Mouse (Mus musculus): ENCODE results near the gene Mtmr14. TPM values are rescaled to one million over a fixed set of nuclear protein-coding genes. Genes with fewer than 3 reads are reported as not detected.

The Mtmr14 gene
- total RNA-seq, 2 experiments from 2014 or later = 14.6 to 15.3 TPM

DNA sequence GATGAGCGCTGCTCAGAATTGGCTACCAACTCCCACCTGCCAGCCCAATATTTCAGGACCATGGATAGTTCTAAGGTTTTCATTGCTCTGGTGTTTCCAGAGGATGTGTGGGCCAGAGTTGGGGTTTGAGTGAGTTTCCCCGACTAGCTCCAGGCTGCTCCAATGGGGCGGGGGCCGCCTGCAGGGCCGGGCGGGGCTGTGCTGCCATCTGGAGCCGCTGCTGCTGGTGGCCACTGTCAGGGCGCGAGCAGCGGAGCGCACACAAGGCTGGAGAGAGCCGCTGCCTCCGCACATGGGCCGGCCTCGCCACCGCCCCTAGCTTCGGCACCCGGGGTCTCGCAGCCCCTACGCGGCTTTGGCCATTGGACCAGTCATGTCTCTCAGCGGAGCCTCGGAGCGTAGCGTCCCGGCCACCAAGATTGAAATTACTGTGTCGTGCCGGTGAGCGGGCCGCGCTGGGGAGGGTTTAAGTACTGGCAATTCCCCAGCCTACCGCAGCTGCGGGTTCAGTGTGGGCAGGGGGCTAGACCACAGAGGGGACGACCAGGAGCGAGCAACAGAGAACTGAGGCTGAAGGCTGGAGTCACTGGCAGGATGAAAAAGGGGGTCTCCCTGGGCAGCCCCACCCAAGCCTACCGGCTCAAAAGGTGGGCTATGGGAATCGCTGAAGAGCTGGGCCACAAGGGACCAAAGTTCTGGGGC lies 44.6 kb downstream of the Mtmr14 start, which contains the start of gene Cpne9:
Gene Cpne9, plus strand, starts transcription at position 207 of the 702 bp plus-strand sequence.
- TF ChIP-seq CTCF (IDR thresholded peaks at IDR 0.05) = no peak; the same call in 1 of the 2 replicates
- intact Hi-C loops (cut with DNase I) = no loop called here
- peak; percentile 45 to 54 for DNase-seq (ENCODE audit: extremely low spot score in 1 of 2, low spot score in 2 of 2)
- Histone ChIP-seq H3K4me3 (peak within 1 kb of the TSS; percentile 53), H3K27ac (peak within 1 kb of the TSS; percentile 82)

- peak in 1 of 2 experiments; percentile 26 for DNase-seq (ENCODE audit: extremely low spot score in 1 of 2, low spot score in 2 of 2)
- Histone ChIP-seq H3K4me3 (peak overlapping the region; percentile 53), H3K27ac (peak overlapping the region; percentile 82)
- no peak for TF ChIP-seq CTCF (IDR thresholded peaks at IDR 0.05)
- intact Hi-C loops (cut with DNase I) = no loop called here
Measured at GRCm38 (mm10) chr6:113282969-113283368, 45.3 kb downstream of the Mtmr14 start.

GRCm38 (mm10) chr6:113283500-113283899 lies 45.9 kb downstream of the Mtmr14 start:
- TF ChIP-seq CTCF (IDR thresholded peaks at IDR 0.05) = no peak
- DNase-seq (ENCODE audit: extremely low spot score in 1 of 2, low spot score in 2 of 2) = no peak
- Histone ChIP-seq H3K27ac (no peak overlapping the region), H3K4me3 (no peak overlapping the region)
- intact Hi-C loops (cut with DNase I) = no loop called here

DNA sequence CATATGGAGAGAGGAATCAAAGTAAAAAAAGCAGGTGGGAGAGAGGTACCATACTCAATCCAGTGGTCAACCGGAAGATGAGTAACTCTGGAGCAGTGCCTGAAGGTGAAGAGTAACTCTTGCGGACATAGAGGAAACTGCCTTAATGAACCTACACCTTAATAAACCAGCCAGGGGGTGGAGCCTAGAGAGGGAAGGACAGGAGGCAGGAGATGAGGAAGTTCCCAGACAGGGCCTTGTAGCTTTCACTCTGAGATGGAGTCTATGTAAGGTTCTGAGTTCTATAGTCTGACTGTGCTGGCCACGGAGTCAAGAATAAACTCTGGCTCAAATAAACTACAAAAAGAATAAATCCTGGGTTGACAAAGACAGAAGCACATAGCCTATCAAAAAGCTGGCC lies 47.3 kb downstream of the Mtmr14 start:
- no peak for DNase-seq (ENCODE audit: extremely low spot score in 1 of 2, low spot score in 2 of 2)
- TF ChIP-seq CTCF (IDR thresholded peaks at IDR 0.05) = no peak
- intact Hi-C loops (cut with DNase I) = no loop called here

DNA sequence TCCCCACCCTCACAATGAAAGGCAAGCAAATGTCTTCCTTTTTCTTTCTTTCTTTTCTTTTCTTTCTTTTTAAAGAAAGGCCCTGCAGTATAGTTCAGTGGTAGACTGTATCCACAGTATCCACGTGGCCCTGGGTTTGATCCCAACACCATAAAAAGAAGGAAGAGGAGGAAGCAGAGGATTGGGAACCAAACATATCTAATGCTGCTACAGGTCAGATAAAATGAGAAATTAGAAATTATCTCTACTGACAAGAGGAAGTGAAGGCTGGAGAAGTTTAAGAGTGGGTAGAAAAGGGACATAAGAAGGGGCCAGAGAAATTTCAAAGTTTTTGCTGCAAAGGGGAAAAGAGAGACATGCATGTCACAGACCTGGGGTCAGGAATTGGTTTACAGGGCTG lies 48.7 kb downstream of the Mtmr14 start:
- intact Hi-C loops (cut with DNase I) = no loop called here
- no peak for TF ChIP-seq CTCF (IDR thresholded peaks at IDR 0.05)
- DNase-seq (ENCODE audit: extremely low spot score in 1 of 2, low spot score in 2 of 2) = no peak
- H3K27ac ChIP-seq = no peak overlapping the region
- no peak overlapping the region for H3K4me3 ChIP-seq

More for the DNA sequence above, 47.3 kb downstream of the Mtmr14 start:
- H3K4me3 ChIP-seq = no peak overlapping the region
- no peak overlapping the region for H3K27ac ChIP-seq

GRCm38 (mm10) chr6:113287236-113287635 lies 49.6 kb downstream of the Mtmr14 start:
- peak in 1 of 2 experiments; percentile 38 for DNase-seq (ENCODE audit: extremely low spot score in 1 of 2, low spot score in 2 of 2)
- H3K27ac ChIP-seq = peak overlapping the region; percentile 47; the same call in 1 of the 2 replicates
- no peak for TF ChIP-seq CTCF (IDR thresholded peaks at IDR 0.05)
- H3K4me3 ChIP-seq = no peak overlapping the region
- intact Hi-C loops (cut with DNase I) = no loop called here

DNA sequence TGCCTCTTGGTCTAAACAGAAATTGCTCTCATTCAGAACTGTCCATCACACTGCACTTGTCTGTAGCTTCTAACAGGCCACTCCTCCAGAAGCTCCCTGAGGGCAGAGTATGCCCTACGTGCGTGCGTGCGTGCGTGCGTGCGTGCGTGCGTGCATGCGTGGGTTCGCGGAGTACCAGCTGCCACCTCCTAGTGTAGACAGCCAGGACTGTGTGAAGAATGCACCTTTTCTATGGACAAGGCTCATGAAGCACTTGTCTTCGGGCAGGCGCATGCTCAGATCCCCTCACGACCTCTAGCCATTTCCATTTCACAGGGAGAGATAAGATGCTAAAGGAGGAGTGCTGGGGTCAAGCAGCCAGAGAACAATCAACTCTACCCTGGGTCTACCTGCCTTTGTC lies 51.7 kb downstream of the Mtmr14 start:
- no peak for TF ChIP-seq CTCF (IDR thresholded peaks at IDR 0.05)
- DNase-seq (ENCODE audit: extremely low spot score in 1 of 2, low spot score in 2 of 2) = no peak
- intact Hi-C loops (cut with DNase I) = no loop called here
- H3K4me3 ChIP-seq = no peak overlapping the region
- H3K27ac ChIP-seq = no peak overlapping the region

DNA sequence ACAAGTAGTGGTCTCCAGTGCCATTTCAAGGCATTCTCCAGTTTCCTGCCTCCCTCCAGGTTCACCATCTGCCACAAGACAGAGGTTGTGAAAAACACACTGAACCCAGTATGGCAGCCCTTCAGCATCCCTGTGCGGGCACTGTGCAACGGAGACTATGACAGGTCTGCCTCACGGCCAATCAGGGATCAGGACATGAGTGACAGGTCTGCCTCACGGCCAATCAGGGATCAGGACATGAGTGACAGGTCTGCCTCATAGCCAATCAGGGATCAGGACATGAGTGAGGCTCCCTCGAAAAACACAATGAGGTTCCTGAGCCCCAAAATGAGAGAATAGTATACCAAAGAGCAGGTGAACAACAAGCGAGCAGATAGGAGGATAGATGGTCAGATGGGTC lies 52.7 kb downstream of the Mtmr14 start:
- no peak overlapping the region for H3K27ac ChIP-seq
- no peak overlapping the region for H3K4me3 ChIP-seq
- no peak for TF ChIP-seq CTCF (IDR thresholded peaks at IDR 0.05)
- intact Hi-C loops (cut with DNase I) = no loop called here
- no peak for DNase-seq (ENCODE audit: extremely low spot score in 1 of 2, low spot score in 2 of 2)

DNA sequence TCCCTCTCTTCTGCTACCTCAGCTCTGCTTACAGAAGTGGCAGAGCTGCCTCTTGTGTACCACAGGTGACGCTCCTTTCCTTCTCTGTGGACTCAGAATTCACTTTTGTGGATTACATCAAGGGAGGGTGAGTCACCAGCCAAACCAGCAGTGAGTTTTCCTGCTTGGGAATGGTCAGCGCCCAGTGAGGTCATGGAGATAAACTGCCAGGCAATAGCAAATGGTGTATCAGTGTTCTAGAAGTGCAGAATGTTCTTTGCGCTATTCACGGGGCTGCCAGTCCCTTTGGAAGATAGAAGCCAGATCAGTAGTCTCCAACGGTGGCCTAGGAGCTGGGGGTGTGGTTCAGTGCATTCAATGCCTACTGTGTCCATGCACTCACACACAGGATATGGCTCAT lies 55.3 kb downstream of the Mtmr14 start:
- H3K27ac ChIP-seq = no peak overlapping the region
- intact Hi-C loops (cut with DNase I) = no loop called here
- no peak overlapping the region for H3K4me3 ChIP-seq
- no peak for TF ChIP-seq CTCF (IDR thresholded peaks at IDR 0.05)
- DNase-seq (ENCODE audit: extremely low spot score in 1 of 2, low spot score in 2 of 2) = no peak

- DNase-seq (ENCODE audit: extremely low spot score in 1 of 2, low spot score in 2 of 2) = no peak
- no peak for TF ChIP-seq CTCF (IDR thresholded peaks at IDR 0.05)
- H3K27ac ChIP-seq = no peak overlapping the region
- intact Hi-C loops (cut with DNase I) = no loop called here
- no peak overlapping the region for H3K4me3 ChIP-seq
Measured at GRCm38 (mm10) chr6:113296046-113296445, 58.4 kb downstream of the Mtmr14 start.

DNA sequence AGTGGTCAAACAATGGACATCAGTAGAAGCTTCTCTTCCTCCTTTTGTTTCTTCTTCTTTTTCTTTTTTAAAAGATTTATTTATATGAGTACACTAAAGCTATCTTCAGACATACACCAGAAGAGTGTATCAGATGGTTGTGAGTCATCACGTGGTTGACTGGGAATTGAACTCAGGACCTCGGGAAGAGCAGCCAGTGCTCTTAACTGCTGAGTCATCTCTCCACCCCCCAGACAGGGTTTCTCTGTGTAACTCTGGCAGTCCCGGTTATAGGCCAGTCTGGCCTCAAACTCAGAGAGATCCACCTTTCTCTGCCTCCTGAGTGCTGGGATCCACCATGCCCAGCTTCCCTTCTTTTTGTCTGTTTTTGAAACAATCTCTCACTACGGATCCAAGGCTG lies 59.0 kb downstream of the Mtmr14 start:
- no peak overlapping the region for H3K4me3 ChIP-seq

DNA sequence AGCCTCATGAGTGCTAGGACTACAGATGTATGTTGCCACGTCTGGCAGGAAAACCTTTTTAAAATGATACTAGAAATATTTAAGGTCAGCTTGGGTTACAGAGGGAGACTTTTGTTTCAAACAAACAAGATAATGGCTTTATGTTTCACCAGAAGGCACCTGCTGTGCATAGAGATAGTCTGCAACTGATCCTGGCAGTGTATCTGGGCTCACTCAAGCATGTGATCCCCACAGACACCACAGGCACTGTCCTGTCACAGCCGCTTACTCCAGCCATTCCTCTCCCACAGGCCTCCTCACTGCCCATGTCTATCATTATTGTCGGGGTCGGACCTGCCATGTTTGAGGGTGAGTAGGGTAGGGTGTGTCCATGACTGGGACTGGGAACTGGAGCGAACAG lies 63.7 kb downstream of the Mtmr14 start:
- Histone ChIP-seq H3K27ac (no peak overlapping the region), H3K4me3 (no peak overlapping the region)
- intact Hi-C loops (cut with DNase I) = loop anchor here (5.0 kb wide), 2 partner anchors 129 to 599 kb away; no protein-coding TSS in a partner anchor
- no peak for DNase-seq (ENCODE audit: extremely low spot score in 1 of 2, low spot score in 2 of 2)
- TF ChIP-seq CTCF (IDR thresholded peaks at IDR 0.05) = no peak

More for the DNA sequence above, 59.0 kb downstream of the Mtmr14 start:
- TF ChIP-seq CTCF (IDR thresholded peaks at IDR 0.05) = no peak
- DNase-seq (ENCODE audit: extremely low spot score in 1 of 2, low spot score in 2 of 2) = no peak
- H3K27ac ChIP-seq = no peak overlapping the region
- intact Hi-C loops (cut with DNase I) = no loop called here

DNA sequence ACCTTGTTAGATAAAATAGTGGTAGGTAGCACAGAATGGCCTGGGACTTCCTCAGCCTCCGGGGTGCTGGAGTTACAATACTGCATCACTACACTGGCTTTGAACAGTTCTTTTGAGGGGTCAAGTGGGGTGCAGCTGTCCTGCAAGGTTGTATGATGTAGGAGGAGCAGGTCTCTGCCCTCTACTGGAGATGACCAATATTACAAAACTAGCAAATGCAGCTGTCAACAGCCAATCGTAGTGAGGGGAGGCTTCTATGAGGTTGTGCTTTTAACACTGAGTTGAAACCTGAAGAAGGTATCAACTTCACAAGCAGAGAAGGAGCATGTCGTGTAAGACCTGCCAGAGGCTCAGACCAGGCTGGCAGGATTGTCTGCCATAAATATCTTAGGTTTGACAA lies 64.6 kb downstream of the Mtmr14 start:
- peak; percentile 60 for TF ChIP-seq CTCF (IDR thresholded peaks at IDR 0.05)
- no peak overlapping the region for H3K27ac ChIP-seq
- DNase-seq (ENCODE audit: extremely low spot score in 1 of 2, low spot score in 2 of 2) = no peak
- intact Hi-C loops (cut with DNase I) = loop anchor here (5.0 kb wide), 2 partner anchors 130 to 600 kb away; no protein-coding TSS in a partner anchor
- H3K4me3 ChIP-seq = no peak overlapping the region

Measured in left cerebral cortex, adult 2 months (tissue).